Mouse (Mus musculus) stomach, embryonic 16.5 days (tissue): Measurements from ENCODE around the gene Coq7. TPM values are rescaled to one million over a fixed set of nuclear protein-coding genes. Genes with fewer than 3 reads are reported as not detected.

Source experiments
- polyA plus RNA-seq: library from polyadenylated mRNA; unstranded; fragments of >200 nt; fragmentation: Nextera tagmentation; extraction: Ambion mirVana; gene quantifications from 2 replicates; pipeline ENCODE4 v1.2.1, GENCODE M21; 2015

Gene Coq7
- polyA plus RNA-seq, 1 experiment from 2014 or later, result 90.9 TPM

Other genes with a start within 250 kb of the Coq7 start
- 5.3 and 6.0 TPM in 2 replicates for gene Syt17, start 85.1 kb downstream of the Coq7 start, polyA plus RNA-seq
- 5.0 and 5.4 TPM in 2 replicates for gene Itpripl2, start 41.4 kb downstream of the Coq7 start, polyA plus RNA-seq
- gene Tmc7, start 51.4 kb upstream of the Coq7 start, polyA plus RNA-seq, result 13.1 and 14.8 TPM in 2 replicates
- 2.4 and 2.6 TPM in 2 replicates for gene Tmc5, start 63.9 kb upstream of the Coq7 start, polyA plus RNA-seq
- gene Gde1, start 172.4 kb upstream of the Coq7 start, polyA plus RNA-seq, result 110 and 116 TPM in 2 replicates
- gene Ccp110, start 179.2 kb upstream of the Coq7 start, polyA plus RNA-seq, result 14.5 and 16.7 TPM in 2 replicates
- 57.2 and 60.7 TPM in 2 replicates for gene Vps35l, start 206.9 kb upstream of the Coq7 start, polyA plus RNA-seq